Mouse (Mus musculus) ES-Bruce4 (cell line): ENCODE data around the gene Daam1.

Source experiments
- EP300 ChIP-seq: IDR thresholded peaks from 2 replicates; pipeline ENCODE4 v1.6.1; 2011; ENCODE audit warnings: low read depth, low read length; ENCODE audit not compliant: insufficient read depth
- POLR2A ChIP-seq: IDR thresholded peaks from one replicate; pipeline ENCODE4 v1.8.1; 2011; ENCODE audit warnings: low read length; ENCODE audit not compliant: insufficient read depth

DNA sequence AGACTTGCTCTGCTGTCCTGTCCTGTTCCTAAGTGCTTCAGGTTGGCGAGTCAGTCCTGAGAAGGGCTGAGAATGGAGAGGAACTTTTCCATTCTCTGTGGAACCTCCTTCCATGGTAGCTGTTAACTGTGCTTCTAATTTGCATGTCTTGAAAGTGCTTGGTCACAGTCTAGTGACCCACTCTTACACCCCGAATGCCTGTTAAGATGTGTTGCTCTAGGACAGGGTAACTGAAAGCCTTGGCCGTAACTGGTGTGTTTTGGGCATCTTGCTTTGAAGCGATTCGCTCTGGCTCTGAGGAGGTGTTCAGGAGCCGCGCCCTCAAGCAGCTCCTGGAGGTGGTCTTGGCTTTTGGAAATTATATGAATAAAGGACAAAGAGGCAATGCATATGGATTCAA is 146.5 kb downstream of the Daam1 start:
- TF ChIP-seq EP300 (no peak), POLR2A (no peak)
